Mouse (Mus musculus) cortical plate, adult 2 months (tissue): ENCODE results near the gene Yipf1. TPM values are rescaled to one million over a fixed set of nuclear protein-coding genes. Genes with fewer than 3 reads are reported as not detected.

Experiments
- H3K27ac ChIP-seq: fragments of 200-500 bp; 2 replicates; pipeline ENCODE4 v1.5.1; 2012; ENCODE audit warnings: low read length, control low read depth, inconsistent platforms; ENCODE audit not compliant: insufficient read depth
- H3K4me1 ChIP-seq: fragments of 200-500 bp; 2 replicates; pipeline ENCODE4 v1.6.1; 2011; ENCODE audit warnings: low read length; ENCODE audit not compliant: control insufficient read depth, insufficient read depth
- H3K4me3 ChIP-seq: fragments of 200-500 bp; 2 replicates; pipeline ENCODE4 v1.5.1; 2011; ENCODE audit warnings: mild to moderate bottlenecking, low read length, control low read depth; ENCODE audit not compliant: insufficient read depth
- CTCF ChIP-seq: fragments of 200-500 bp; IDR thresholded peaks from 2 replicates; pipeline ENCODE4 v1.5.1; 2011; ENCODE audit warnings: mild to moderate bottlenecking, control low read depth, low read length; ENCODE audit not compliant: insufficient read depth; ENCODE audit errors: extremely low read depth
- POLR2A ChIP-seq: fragments of 200-500 bp; IDR thresholded peaks from 2 replicates; pipeline ENCODE4 v1.6.1; 2011; ENCODE audit warnings: mild to moderate bottlenecking, low read length, control low read depth; ENCODE audit not compliant: insufficient read depth; ENCODE audit errors: extremely low read depth
- polyA plus RNA-seq: library from polyadenylated mRNA; depleted of rRNA; stranded (reverse); fragments of >200 nt; gene quantifications from 2 replicates; pipeline ENCODE4 v1.2.3, GENCODE M21; 2012

The Yipf1 gene
- polyA plus RNA-seq, 1 experiment, result 49.1 TPM

- Histone ChIP-seq H3K4me1 (no peaks in the 10 kb centered on the region), H3K4me3 (no peak overlapping the region), H3K27ac (no peak overlapping the region)
- TF ChIP-seq POLR2A (no peak), CTCF (no peak)
Observed at GRCm38 (mm10) chr4:107323113-107323512, 8.9 kb downstream of the Yipf1 start.

GRCm38 (mm10) chr4:107328530-107328929 is 14.4 kb downstream of the Yipf1 start:
- no peak overlapping the region for H3K4me3 ChIP-seq
- TF ChIP-seq CTCF (no peak), POLR2A (no peak)
- no peak overlapping the region for H3K27ac ChIP-seq
- H3K4me1 ChIP-seq, result no peaks in the 10 kb centered on the region

- no peak overlapping the region for H3K27ac ChIP-seq
- no peak overlapping the region for H3K4me3 ChIP-seq
- TF ChIP-seq POLR2A (no peak), CTCF (no peak)
- no peaks in the 10 kb centered on the region for H3K4me1 ChIP-seq
Observed at GRCm38 (mm10) chr4:107333514-107333913, 19.4 kb downstream of the Yipf1 start.

- Histone ChIP-seq H3K4me3 (no peak overlapping the region), H3K4me1 (no peaks in the 10 kb centered on the region), H3K27ac (no peak overlapping the region)
- no peak for TF ChIP-seq CTCF
Observed at GRCm38 (mm10) chr4:107336356-107336755, 22.2 kb downstream of the Yipf1 start.

GRCm38 (mm10) chr4:107337455-107337854 is 23.3 kb downstream of the Yipf1 start:
- no peak for TF ChIP-seq POLR2A
- no peak for TF ChIP-seq CTCF
- no peak overlapping the region for H3K27ac ChIP-seq
- no peaks in the 10 kb centered on the region for H3K4me1 ChIP-seq
- H3K4me3 ChIP-seq, result no peak overlapping the region

- Histone ChIP-seq H3K4me3 (no peak overlapping the region), H3K27ac (no peak overlapping the region), H3K4me1 (no peaks in the 10 kb centered on the region)
- TF ChIP-seq CTCF (no peak), POLR2A (no peak)
Observed at GRCm38 (mm10) chr4:107341354-107341753, 27.2 kb downstream of the Yipf1 start.

- no peak overlapping the region for H3K4me3 ChIP-seq
Observed at GRCm38 (mm10) chr4:107344612-107345011, 30.4 kb downstream of the Yipf1 start.

GRCm38 (mm10) chr4:107347221-107347620 is 33.1 kb downstream of the Yipf1 start:
- TF ChIP-seq CTCF (no peak), POLR2A (no peak)
- Histone ChIP-seq H3K27ac (no peak overlapping the region), H3K4me3 (no peak overlapping the region), H3K4me1 (no peaks in the 10 kb centered on the region)

More at GRCm38 (mm10) chr4:107344612-107345011, 30.4 kb downstream of the Yipf1 start:
- Histone ChIP-seq H3K4me1 (no peaks in the 10 kb centered on the region), H3K27ac (peak overlapping the region; percentile 61; the same call in 1 of the 2 replicates)
- no peak for TF ChIP-seq POLR2A
- no peak for TF ChIP-seq CTCF

GRCm38 (mm10) chr4:107348529-107349310 is 34.6 kb downstream of the Yipf1 start:
- TF ChIP-seq POLR2A (no peak), CTCF (no peak)
- no peaks in the 10 kb centered on the region for H3K4me1 ChIP-seq
- H3K4me3 ChIP-seq, result no peak overlapping the region
- H3K27ac ChIP-seq, result no peak overlapping the region

- peak; percentile 83 for TF ChIP-seq CTCF
- no peak for TF ChIP-seq POLR2A
- no peak overlapping the region for H3K4me3 ChIP-seq
- no peaks in the 10 kb centered on the region for H3K4me1 ChIP-seq
- H3K27ac ChIP-seq, result no peak overlapping the region
Observed at GRCm38 (mm10) chr4:107349311-107350008, 35.3 kb downstream of the Yipf1 start.
